Mouse (Mus musculus) forebrain, embryonic 12.5 days (tissue): ENCODE measurements around the gene Zbtb38. TPM values are rescaled to one million over a fixed set of nuclear protein-coding genes. Genes with fewer than 3 reads are reported as not detected.
"Not testable (repeated sequence)": the region's sequence is repeated elsewhere in the genome, so short reads cannot be mapped to it uniquely, and the experiment has no call there.

Source experiments
- ATAC-seq: fragments of 200-750 bp; cut with Nextera tagmentation; 2 replicates; pipeline ENCODE4 v1.8.0; 2017; ENCODE audit warnings: moderate TSS enrichment; ENCODE audit not compliant: low FRiP score
- H3K27ac ChIP-seq: fragments of 300-500 bp; sonication (generic); 2 replicates; pipeline ENCODE4 v1.5.1; 2016; ENCODE audit warnings: mild to moderate bottlenecking
- H3K27me3 ChIP-seq: fragments of 300-500 bp; sonication (generic); 2 replicates; pipeline ENCODE4 v1.6.1; 2016; ENCODE audit warnings: mild to moderate bottlenecking
- H3K36me3 ChIP-seq: fragments of 300-500 bp; sonication (generic); replicated peaks from 2 replicates; pipeline ENCODE4 v1.6.1; 2016; ENCODE audit warnings: mild to moderate bottlenecking
- H3K4me1 ChIP-seq: fragments of 300-500 bp; sonication (generic); 2 replicates; pipeline ENCODE4 v1.6.1; 2016
- H3K4me2 ChIP-seq: fragments of 300-500 bp; sonication (generic); 2 replicates; pipeline ENCODE4 v1.6.1; 2016; ENCODE audit warnings: mild to moderate bottlenecking, moderate library complexity
- H3K4me3 ChIP-seq: fragments of 300-500 bp; sonication (generic); replicated peaks from 2 replicates; pipeline ENCODE4 v1.5.1; 2016; ENCODE audit warnings: mild to moderate bottlenecking
- H3K9ac ChIP-seq: fragments of 300-500 bp; sonication (generic); 2 replicates; pipeline ENCODE4 v1.6.1; 2016; ENCODE audit warnings: mild to moderate bottlenecking
- H3K9me3 ChIP-seq: fragments of 300-500 bp; sonication (generic); 2 replicates; pipeline ENCODE4 v1.6.1; 2016
- WGBS: fragments of 180-500 bp; shearing (Covaris S2); methylation state at CpG from one replicate; pipeline ENCODE4 v1.1.7; 2016; 5-methylcytosine and 5-hydroxymethylcytosine counted together
- polyA plus RNA-seq: library from polyadenylated mRNA; unstranded; fragments of >200 nt; fragmentation: Nextera tagmentation; extraction: Ambion mirVana; gene quantifications from 2 replicates; pipeline ENCODE4 v1.2.1, GENCODE M21; 2016

Gene Zbtb38
- polyA plus RNA-seq, 1 experiment from 2014 or later: 15.7 TPM

GRCm38 (mm10) chr9:96677711-96678110, 74.9 kb downstream of the Zbtb38 start:
- H3K27me3 ChIP-seq, H3K36me3 ChIP-seq, ATAC-seq, H3K9me3 ChIP-seq, H3K4me1 ChIP-seq, H3K27ac ChIP-seq, H3K9ac ChIP-seq, H3K4me3 ChIP-seq, H3K4me2 ChIP-seq: not testable (repeated sequence)
- WGBS: 83% methylated on average over 5 of the region's 5 CpGs

DNA sequence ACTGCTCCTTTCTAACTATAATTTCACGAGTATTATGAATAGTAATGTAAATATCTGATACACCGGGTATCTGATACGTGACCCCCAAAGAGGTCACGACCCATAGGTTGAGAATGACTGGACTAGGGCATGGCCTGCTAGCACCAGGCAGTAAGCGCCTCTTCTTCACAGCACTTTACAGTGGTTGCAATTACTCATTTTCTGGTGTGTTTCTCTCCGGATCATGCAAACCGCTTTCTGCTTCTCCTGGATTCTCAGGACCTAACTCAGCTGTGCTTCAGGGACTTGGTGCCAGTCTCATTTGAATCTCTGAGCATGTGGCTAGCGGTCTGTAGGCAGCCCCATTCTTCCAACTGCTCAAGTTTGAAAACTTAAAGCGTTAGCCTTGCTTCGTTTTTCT, 76.0 kb downstream of the Zbtb38 start:
- H3K4me2 ChIP-seq: no peak overlapping the region
- 93% methylated on average over 10 of the region's 10 CpGs for WGBS
- no peak for ATAC-seq
- no peaks in the 10 kb centered on the region for H3K27me3 ChIP-seq
- H3K27ac ChIP-seq: no peak overlapping the region
- no peaks in the 10 kb centered on the region for H3K36me3 ChIP-seq
- no peaks in the 10 kb centered on the region for H3K4me1 ChIP-seq
- H3K4me3 ChIP-seq: no peak overlapping the region
- no peak overlapping the region for H3K9ac ChIP-seq
- no peaks in the 10 kb centered on the region for H3K9me3 ChIP-seq

DNA sequence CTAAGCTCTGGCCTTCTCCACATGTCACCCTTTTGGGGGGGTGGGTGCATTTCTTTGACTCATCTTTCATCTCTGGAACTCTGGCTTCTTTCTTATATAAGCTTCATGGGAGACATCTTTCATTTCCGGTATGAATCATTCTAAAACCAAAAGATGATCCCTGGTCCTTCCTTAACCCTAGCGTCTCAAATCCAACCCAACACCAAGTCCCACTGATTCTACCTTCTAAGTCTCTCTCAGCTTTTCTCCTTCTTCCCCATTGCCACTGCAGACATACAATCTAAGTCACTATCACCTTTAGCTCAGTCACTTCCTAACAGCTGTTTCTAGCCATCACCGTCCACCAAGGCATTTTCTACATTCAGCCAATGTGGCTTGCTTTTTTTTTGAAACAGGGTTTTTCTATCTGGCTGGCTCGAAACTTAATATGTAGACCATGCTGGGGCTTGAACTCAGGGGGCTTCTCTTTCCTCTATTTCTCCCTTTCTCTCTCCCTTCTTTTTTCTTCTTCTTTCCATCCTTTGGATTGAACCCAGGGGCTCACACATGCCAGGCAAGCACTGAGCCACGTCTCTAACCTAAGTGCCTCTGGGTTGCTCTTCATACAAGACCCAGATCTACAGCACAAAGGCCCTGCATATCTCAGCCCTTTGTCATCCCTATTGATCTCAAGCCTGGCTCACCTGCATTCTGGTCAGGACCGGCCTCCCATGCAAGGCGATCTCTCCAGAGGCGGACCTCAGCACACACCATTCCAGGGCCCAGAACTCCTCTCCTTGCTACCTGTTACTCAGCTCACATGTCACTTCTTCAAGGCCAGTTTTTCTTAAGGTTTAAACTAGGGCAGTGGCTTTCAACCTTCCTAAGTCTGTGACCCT, 76.6 kb downstream of the Zbtb38 start:
- H3K9ac ChIP-seq: no peak overlapping the region
- no peaks in the 10 kb centered on the region for H3K27me3 ChIP-seq
- no peak overlapping the region for H3K4me3 ChIP-seq
- WGBS: 86% methylated on average over 8 of the region's 8 CpGs
- H3K36me3 ChIP-seq: no peaks in the 10 kb centered on the region
- no peak overlapping the region for H3K27ac ChIP-seq
- ATAC-seq: no peak
- H3K4me2 ChIP-seq: no peak overlapping the region
- H3K9me3 ChIP-seq: no peaks in the 10 kb centered on the region
- no peaks in the 10 kb centered on the region for H3K4me1 ChIP-seq

DNA sequence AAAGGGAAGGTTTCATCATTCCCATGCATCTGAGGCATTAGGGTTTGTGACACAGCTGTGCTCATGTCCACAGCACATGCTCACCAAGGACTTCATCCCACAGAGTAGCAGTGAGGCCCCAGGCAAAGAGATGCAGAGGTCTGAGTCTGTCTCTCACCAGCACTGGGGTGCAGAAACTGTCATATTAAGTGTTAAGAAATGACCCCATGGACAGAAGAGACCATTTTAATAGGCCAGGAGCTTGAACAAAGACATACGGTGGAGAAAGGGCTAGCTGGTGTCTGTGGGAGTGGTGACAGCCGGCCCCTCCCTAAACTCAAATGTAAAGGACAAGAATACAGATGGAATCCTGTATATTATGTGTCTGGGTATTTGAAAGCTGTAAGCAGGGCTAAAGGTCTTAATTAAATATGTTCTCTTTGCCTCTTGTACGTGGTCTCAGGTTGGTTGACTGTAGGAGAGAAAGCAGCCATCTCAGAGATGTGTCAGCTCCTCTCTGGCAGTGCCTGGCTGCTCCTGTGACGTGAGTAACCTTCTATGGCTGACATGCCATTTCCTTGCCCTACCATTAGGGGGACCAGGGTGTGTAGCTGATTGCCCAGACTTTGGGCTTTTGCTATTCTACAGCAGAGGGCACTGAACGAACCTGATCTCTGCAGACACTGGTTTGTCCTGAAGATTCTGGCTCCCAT, 77.4 kb downstream of the Zbtb38 start:
- Histone ChIP-seq H3K4me2 (no peak overlapping the region), H3K4me1 (0 out of 2 replicates have a peak, but pooled peaks cover 3% of the 10 kb centered on the region), H3K9ac (no peak overlapping the region), H3K27me3 (no peaks in the 10 kb centered on the region), H3K36me3 (no peaks in the 10 kb centered on the region), H3K27ac (no peak overlapping the region), H3K4me3 (no peak overlapping the region), H3K9me3 (no peaks in the 10 kb centered on the region)
- WGBS: 36% methylated on average over 5 of the region's 5 CpGs
- ATAC-seq: 0 out of 2 replicates have a peak, but pooled peaks have one; percentile 42

GRCm38 (mm10) chr9:96674301-96674700, 78.3 kb downstream of the Zbtb38 start:
- no peak overlapping the region for H3K9ac ChIP-seq
- H3K4me1 ChIP-seq: peaks cover 7% of the 10 kb centered on the region
- no peak overlapping the region for H3K27ac ChIP-seq
- H3K4me3 ChIP-seq: no peak overlapping the region
- WGBS: 90% methylated on average over 8 of the region's 8 CpGs
- no peak overlapping the region for H3K4me2 ChIP-seq
- no peaks in the 10 kb centered on the region for H3K36me3 ChIP-seq
- no peaks in the 10 kb centered on the region for H3K9me3 ChIP-seq
- H3K27me3 ChIP-seq: no peaks in the 10 kb centered on the region
- no peak for ATAC-seq

- Histone ChIP-seq H3K27me3 (no peaks in the 10 kb centered on the region), H3K4me3 (no peak overlapping the region), H3K9me3 (no peaks in the 10 kb centered on the region), H3K36me3 (no peaks in the 10 kb centered on the region), H3K4me1 (peaks cover 7% of the 10 kb centered on the region), H3K4me2 (no peak overlapping the region), H3K9ac (no peak overlapping the region), H3K27ac (no peak overlapping the region)
- WGBS: 90% methylated on average over 2 of the region's 2 CpGs
- ATAC-seq: no peak
Observed at GRCm38 (mm10) chr9:96672466-96672865, 80.2 kb downstream of the Zbtb38 start.

DNA sequence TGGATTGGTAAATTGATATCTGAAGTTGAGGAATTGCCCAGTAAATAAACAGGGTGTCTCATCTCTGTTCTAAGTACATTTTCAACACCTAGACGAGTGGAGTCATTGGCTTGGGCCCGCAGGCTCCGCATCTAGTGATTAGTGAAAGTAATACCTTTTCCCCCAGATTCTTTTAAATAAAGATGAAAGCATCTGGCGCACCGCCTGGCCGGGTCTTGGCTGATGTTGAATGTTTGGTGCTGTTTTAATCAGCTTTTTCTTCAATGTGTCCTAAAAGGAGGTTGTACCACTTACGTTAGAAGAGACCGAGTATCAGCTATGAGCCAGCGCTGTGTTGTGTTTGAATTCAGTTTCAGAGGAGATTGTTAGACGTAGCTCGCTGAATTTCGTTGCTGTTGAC, 81.4 kb downstream of the Zbtb38 start:
- Histone ChIP-seq H3K36me3 (no peaks in the 10 kb centered on the region), H3K27ac (no peak overlapping the region), H3K4me2 (no peak overlapping the region), H3K27me3 (no peaks in the 10 kb centered on the region), H3K4me3 (no peak overlapping the region), H3K4me1 (peaks cover 7% of the 10 kb centered on the region), H3K9me3 (no peaks in the 10 kb centered on the region), H3K9ac (no peak overlapping the region)
- ATAC-seq: no peak
- WGBS: 85% methylated on average over 12 of the region's 12 CpGs

DNA sequence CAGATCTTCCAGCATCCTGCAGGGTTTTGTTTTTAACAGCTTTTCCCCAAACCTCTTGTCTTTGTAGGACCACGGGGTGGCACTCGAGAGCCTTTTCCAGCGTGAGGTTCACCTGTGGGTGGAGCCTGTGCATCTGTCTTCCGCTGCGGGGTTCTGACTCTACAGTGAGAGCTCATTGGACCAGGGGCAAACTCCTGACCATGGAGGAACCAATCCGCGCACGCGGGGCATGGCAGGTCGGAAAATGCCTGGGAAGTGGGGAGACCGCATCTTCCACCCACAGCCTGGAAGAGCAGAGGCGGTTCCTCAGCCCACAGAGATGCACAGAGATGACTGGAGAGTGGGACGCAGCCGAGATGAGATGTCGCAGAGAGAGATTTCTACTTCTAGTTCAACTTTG, 82.8 kb downstream of the Zbtb38 start:
- peaks cover 7% of the 10 kb centered on the region for H3K4me1 ChIP-seq
- peak overlapping the region; percentile 78 for H3K27ac ChIP-seq
- peak overlapping the region; percentile 58 for H3K4me2 ChIP-seq
- peak overlapping the region; percentile 38; the same call in 1 of the 2 replicates for H3K9ac ChIP-seq
- peak overlapping the region; percentile 33 for H3K4me3 ChIP-seq
- no peaks in the 10 kb centered on the region for H3K9me3 ChIP-seq
- 3% methylated on average over 15 of the region's 15 CpGs for WGBS
- peak; percentile 100 for ATAC-seq
- H3K36me3 ChIP-seq: no peaks in the 10 kb centered on the region
- H3K27me3 ChIP-seq: no peaks in the 10 kb centered on the region

DNA sequence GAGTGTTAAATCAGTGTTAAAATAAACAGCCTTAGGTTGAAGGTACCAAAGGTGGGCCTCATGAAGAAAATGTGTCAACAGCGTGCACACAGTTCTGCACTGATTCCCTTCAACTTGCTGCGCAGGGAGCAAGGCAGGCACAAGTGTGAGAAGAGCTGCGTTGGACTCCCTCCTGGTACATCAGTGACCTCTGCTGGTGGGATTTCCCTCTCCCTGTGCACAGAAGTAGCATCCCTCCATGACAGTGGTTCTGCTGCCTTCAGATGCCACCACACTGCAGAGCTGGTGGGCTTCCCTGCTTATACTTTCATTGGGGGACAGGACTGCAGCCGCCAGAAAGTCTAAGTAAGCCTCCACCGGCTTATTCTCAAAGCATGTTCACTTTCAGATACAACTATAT, 84.0 kb downstream of the Zbtb38 start:
- WGBS: 54% methylated on average over 5 of the region's 5 CpGs

DNA sequence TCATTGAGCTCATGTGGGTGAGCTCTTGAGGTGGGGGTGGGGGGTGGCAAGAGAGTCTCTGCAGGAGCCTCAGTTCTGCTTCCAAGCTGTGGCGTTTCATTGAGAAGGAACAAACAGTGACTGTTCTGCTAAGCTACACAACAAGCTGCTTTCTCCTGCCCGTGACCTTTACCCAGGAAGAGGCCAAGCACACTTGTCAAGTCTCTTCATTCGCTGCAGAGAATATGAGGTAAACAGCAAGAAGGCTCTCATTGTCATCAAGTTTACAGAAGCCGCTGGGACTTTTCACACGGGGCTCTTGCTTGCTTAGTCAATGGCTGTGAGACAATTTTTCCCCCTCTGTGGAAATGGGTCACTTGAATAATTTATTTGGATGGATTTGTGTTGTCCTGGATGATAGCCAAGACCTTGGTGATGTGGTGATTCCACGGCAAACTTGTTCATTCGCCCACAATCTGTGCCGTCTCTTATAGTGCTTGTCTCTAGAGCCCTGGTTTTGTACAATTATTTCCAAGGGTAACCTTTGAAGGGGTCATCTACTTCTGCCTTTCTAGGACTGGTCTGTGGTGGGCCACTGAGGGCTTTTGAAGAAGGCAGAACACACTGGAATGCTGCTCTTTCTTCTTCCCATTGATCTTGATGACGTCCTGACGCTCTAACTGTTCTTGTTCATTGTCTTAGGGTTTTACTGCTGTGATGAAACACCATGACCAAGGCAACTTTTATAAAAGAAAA, 92.0 kb downstream of the Zbtb38 start:
- no peak overlapping the region for H3K9ac ChIP-seq
- 65% methylated on average over 10 of the region's 10 CpGs for WGBS

More for the DNA sequence above, 84.0 kb downstream of the Zbtb38 start:
- Histone ChIP-seq H3K9me3 (no peaks in the 10 kb centered on the region), H3K36me3 (no peaks in the 10 kb centered on the region), H3K9ac (no peak overlapping the region), H3K4me2 (no peak overlapping the region), H3K27ac (no peak overlapping the region), H3K4me3 (no peak overlapping the region), H3K4me1 (peaks cover 7% of the 10 kb centered on the region), H3K27me3 (no peaks in the 10 kb centered on the region)
- no peak for ATAC-seq

GRCm38 (mm10) chr9:96659801-96660200, 92.8 kb downstream of the Zbtb38 start:
- H3K9me3 ChIP-seq: no peaks in the 10 kb centered on the region
- H3K9ac ChIP-seq: no peak overlapping the region
- no peak overlapping the region for H3K4me3 ChIP-seq
- H3K4me1 ChIP-seq: peaks cover 5% of the 10 kb centered on the region; the same call in 1 of the 2 replicates
- H3K36me3 ChIP-seq: no peaks in the 10 kb centered on the region
- H3K4me2 ChIP-seq: no peak overlapping the region
- WGBS: 91% methylated on average over 2 of the region's 2 CpGs
- H3K27ac ChIP-seq: no peak overlapping the region
- no peaks in the 10 kb centered on the region for H3K27me3 ChIP-seq
- ATAC-seq: no peak

More for the DNA sequence above, 92.0 kb downstream of the Zbtb38 start:
- Histone ChIP-seq H3K4me1 (peaks cover 5% of the 10 kb centered on the region; the same call in 1 of the 2 replicates), H3K4me3 (no peak overlapping the region), H3K36me3 (no peaks in the 10 kb centered on the region), H3K27ac (no peak overlapping the region), H3K9me3 (no peaks in the 10 kb centered on the region), H3K4me2 (no peak overlapping the region), H3K27me3 (no peaks in the 10 kb centered on the region)
- ATAC-seq: peak; percentile 33; the same call in 1 of the 2 replicates

DNA sequence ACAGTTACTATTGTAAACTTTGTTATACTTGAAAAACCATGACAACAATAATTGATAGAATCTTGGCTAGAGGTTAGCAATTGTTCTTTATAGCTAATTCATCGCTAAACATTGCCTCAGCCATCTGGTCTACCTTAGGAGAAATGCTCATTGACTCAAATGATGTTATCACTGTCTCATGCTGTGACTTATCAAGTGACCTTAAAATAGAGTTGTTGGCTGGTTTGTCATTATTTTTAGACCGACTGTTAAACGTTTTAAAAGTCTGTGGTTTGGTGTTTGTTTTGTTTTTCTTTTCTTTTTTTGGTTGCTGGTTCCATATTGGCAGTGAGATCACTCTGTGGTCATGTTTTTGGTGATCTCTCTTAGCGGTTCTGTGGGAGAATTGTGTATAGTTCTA, 99.1 kb downstream of the Zbtb38 start:
- WGBS: 80% methylated on average over 4 of the region's 4 CpGs
- H3K9me3 ChIP-seq: no peaks in the 10 kb centered on the region

More for the DNA sequence above, 99.1 kb downstream of the Zbtb38 start:
- Histone ChIP-seq H3K4me2 (no peak overlapping the region), H3K4me1 (no peaks in the 10 kb centered on the region), H3K9ac (no peak overlapping the region), H3K27ac (no peak overlapping the region), H3K4me3 (no peak overlapping the region), H3K36me3 (no peaks in the 10 kb centered on the region), H3K27me3 (no peaks in the 10 kb centered on the region)
- no peak for ATAC-seq
